Mouse (Mus musculus): ENCODE measurements at regions not wholly inside any gene's neighbourhood (a gene's known extent, or its start where the extent isn't known, plus 50 kb on each side); places are given as distances from the start of the nearest gene placed in this dataset.

- no peak for DNase-seq
These were observed 266.2 kb downstream of the Spry2 start for GRCm38 (mm10) chr14:105630444-105630843.

GRCm38 (mm10) chr14:105628673-105629072 lies 267.9 kb downstream of the Spry2 start:
- no peak for DNase-seq

GRCm38 (mm10) chr14:105624387-105624786 lies 272.2 kb downstream of the Spry2 start:
- no peak for DNase-seq

- no peak for DNase-seq
These were observed 274.5 kb downstream of the Spry2 start for GRCm38 (mm10) chr14:105622166-105622565.

GRCm38 (mm10) chr14:105621124-105621523 lies 275.5 kb downstream of the Spry2 start:
- no peak for DNase-seq

- DNase-seq, result no peak
These were observed 277.2 kb downstream of the Spry2 start for GRCm38 (mm10) chr14:105619449-105619848.

GRCm38 (mm10) chr14:105615766-105616165 lies 280.9 kb downstream of the Spry2 start:
- DNase-seq, result no peak

- no peak for DNase-seq
These were observed 283.8 kb downstream of the Spry2 start for GRCm38 (mm10) chr14:105612794-105613193.

GRCm38 (mm10) chr14:105608804-105609203 lies 287.8 kb downstream of the Spry2 start:
- DNase-seq, result no peak

- no peak for DNase-seq
These were observed 290.1 kb downstream of the Spry2 start for GRCm38 (mm10) chr14:105606551-105606950.

GRCm38 (mm10) chr14:105604451-105604850 lies 292.2 kb downstream of the Spry2 start:
- no peak for DNase-seq

- no peak for DNase-seq
These were observed 293.6 kb downstream of the Spry2 start for GRCm38 (mm10) chr14:105603047-105603461.

- no peak for DNase-seq
These were observed 296.8 kb downstream of the Spry2 start for GRCm38 (mm10) chr14:105599550-105600453.

- DNase-seq, result no peak
These were observed 306.9 kb downstream of the Spry2 start for GRCm38 (mm10) chr14:105589751-105590150.

- no peak for DNase-seq
These were observed 307.4 kb downstream of the Spry2 start for GRCm38 (mm10) chr14:105589261-105589660.

GRCm38 (mm10) chr14:105588391-105589163 lies 308.0 kb downstream of the Spry2 start:
- no peak for DNase-seq

GRCm38 (mm10) chr14:105588029-105588390 lies 308.6 kb downstream of the Spry2 start:
- no peak for DNase-seq

- DNase-seq, result no peak
These were observed 312.0 kb downstream of the Spry2 start for GRCm38 (mm10) chr14:105584632-105585031.

GRCm38 (mm10) chr14:105583497-105583896 lies 313.1 kb downstream of the Spry2 start:
- DNase-seq, result no peak

- DNase-seq, result no peak
These were observed 317.9 kb downstream of the Ndfip2 start for GRCm38 (mm10) chr14:105576266-105576665.

- no peak for DNase-seq
These were observed 313.9 kb downstream of the Ndfip2 start for GRCm38 (mm10) chr14:105572036-105572891.

GRCm38 (mm10) chr14:105570156-105570555 lies 311.8 kb downstream of the Ndfip2 start:
- no peak for DNase-seq

All from adrenal gland, postnatal 25 days (tissue).